Mouse (Mus musculus): ENCODE data around the gene Hsf5. TPM values are rescaled to one million over a fixed set of nuclear protein-coding genes. Genes with fewer than 3 reads are reported as not detected.

The Hsf5 gene
- polyA plus RNA-seq, 1 experiment from 2014 or later = 0.17 TPM

GRCm38 (mm10) chr11:87589605-87590004 lies 27.4 kb upstream of the Hsf5 start:
- Histone ChIP-seq H3K4me2 (ENCODE audit: low read depth, low read length) (peak overlapping the region; percentile 72; the same call in 1 of the 2 replicates), H3K27me3 (replicated peaks; ENCODE audit: control insufficient read depth, insufficient read depth, low read length) (no peaks in the 10 kb centered on the region), H3K9ac (ENCODE audit: low read depth, low read length) (0 out of 2 replicates have a peak overlapping the region, but pooled peaks have one; percentile 7), H3K27ac (ENCODE audit: low read length) (no peak overlapping the region), H3K9me3 (ENCODE audit: control insufficient read depth, low read length) (no peaks in the 10 kb centered on the region), H3K4me3 (ENCODE audit: low read length) (no peak overlapping the region), H3K4me1 (ENCODE audit: control insufficient read depth, insufficient read depth, low read length) (peaks cover 34% of the 10 kb centered on the region), H3K36me3 (ENCODE audit: control insufficient read depth, insufficient read depth, low read length) (no peaks in the 10 kb centered on the region)
- WGBS = 88% methylated on average over 8 of the region's 8 CpGs
- ATAC-seq = no peak

GRCm38 (mm10) chr11:87590841-87591525 lies 26.0 kb upstream of the Hsf5 start:
- Histone ChIP-seq H3K9me3 (ENCODE audit: control insufficient read depth, low read length) (no peaks in the 10 kb centered on the region), H3K4me2 (ENCODE audit: low read depth, low read length) (peak overlapping the region; percentile 72), H3K27me3 (replicated peaks; ENCODE audit: control insufficient read depth, insufficient read depth, low read length) (no peaks in the 10 kb centered on the region), H3K9ac (ENCODE audit: low read depth, low read length) (peak overlapping the region; percentile 90), H3K4me3 (ENCODE audit: low read length) (peak overlapping the region; percentile 76), H3K27ac (ENCODE audit: low read length) (peak overlapping the region; percentile 94), H3K4me1 (ENCODE audit: control insufficient read depth, insufficient read depth, low read length) (peaks cover 40% of the 10 kb centered on the region), H3K36me3 (ENCODE audit: control insufficient read depth, insufficient read depth, low read length) (no peaks in the 10 kb centered on the region)
- no peak for ATAC-seq
- WGBS = 1% methylated on average over 25 of the region's 25 CpGs

- WGBS = under 1% methylated on average over 61 of the region's 61 CpGs
- H3K36me3 ChIP-seq (ENCODE audit: control insufficient read depth, insufficient read depth, low read length) = no peaks in the 10 kb centered on the region
- no peaks in the 10 kb centered on the region for H3K9me3 ChIP-seq (ENCODE audit: control insufficient read depth, low read length)
- ATAC-seq = peak; percentile 97
- H3K27me3 ChIP-seq (replicated peaks; ENCODE audit: control insufficient read depth, insufficient read depth, low read length) = no peaks in the 10 kb centered on the region
- H3K4me2 ChIP-seq (ENCODE audit: low read depth, low read length) = peak within 1 kb of the TSS; percentile 99
- H3K9ac ChIP-seq (ENCODE audit: low read depth, low read length) = peak within 1 kb of the TSS; percentile 90
- H3K4me1 ChIP-seq (ENCODE audit: control insufficient read depth, insufficient read depth, low read length) = peaks cover 48% of the 10 kb centered on the region
- H3K27ac ChIP-seq (ENCODE audit: low read length) = peak within 1 kb of the TSS; percentile 99
- H3K4me3 ChIP-seq (ENCODE audit: low read length) = peak within 1 kb of the TSS; percentile 81
These were observed 25.2 kb upstream of the Hsf5 start, which contains the start of gene Mtmr4 for GRCm38 (mm10) chr11:87591526-87592353. Gene Mtmr4 (plus strand): TSS chr11:87592162.

- peaks cover 50% of the 10 kb centered on the region for H3K4me1 ChIP-seq (ENCODE audit: control insufficient read depth, insufficient read depth, low read length)
- H3K27ac ChIP-seq (ENCODE audit: low read length) = peak overlapping the region; percentile 99
- under 1% methylated on average over 15 of the region's 15 CpGs for WGBS
- ATAC-seq = no peak
- no peaks in the 10 kb centered on the region for H3K9me3 ChIP-seq (ENCODE audit: control insufficient read depth, low read length)
- H3K4me2 ChIP-seq (ENCODE audit: low read depth, low read length) = peak overlapping the region; percentile 99
- H3K9ac ChIP-seq (ENCODE audit: low read depth, low read length) = peak overlapping the region; percentile 86
- peak overlapping the region; percentile 81 for H3K4me3 ChIP-seq (ENCODE audit: low read length)
- no peaks in the 10 kb centered on the region for H3K27me3 ChIP-seq (replicated peaks; ENCODE audit: control insufficient read depth, insufficient read depth, low read length)
- 0 out of 2 replicates have a peak, but pooled peaks cover 2% of the 10 kb centered on the region for H3K36me3 ChIP-seq (ENCODE audit: control insufficient read depth, insufficient read depth, low read length)
These were observed 24.6 kb upstream of the Hsf5 start for GRCm38 (mm10) chr11:87592354-87592695.

GRCm38 (mm10) chr11:87592713-87593598 lies 24.0 kb upstream of the Hsf5 start:
- 34% methylated on average over 13 of the region's 13 CpGs for WGBS
- peak overlapping the region; percentile 86 for H3K9ac ChIP-seq (ENCODE audit: low read depth, low read length)
- H3K4me1 ChIP-seq (ENCODE audit: control insufficient read depth, insufficient read depth, low read length) = peaks cover 50% of the 10 kb centered on the region
- no peaks in the 10 kb centered on the region for H3K9me3 ChIP-seq (ENCODE audit: control insufficient read depth, low read length)
- H3K27ac ChIP-seq (ENCODE audit: low read length) = peak overlapping the region; percentile 99
- H3K36me3 ChIP-seq (ENCODE audit: control insufficient read depth, insufficient read depth, low read length) = 0 out of 2 replicates have a peak, but pooled peaks cover 7% of the 10 kb centered on the region
- peak overlapping the region; percentile 99 for H3K4me2 ChIP-seq (ENCODE audit: low read depth, low read length)
- ATAC-seq = no peak
- H3K27me3 ChIP-seq (replicated peaks; ENCODE audit: control insufficient read depth, insufficient read depth, low read length) = no peaks in the 10 kb centered on the region
- peak overlapping the region; percentile 81 for H3K4me3 ChIP-seq (ENCODE audit: low read length)

GRCm38 (mm10) chr11:87595327-87595841 lies 21.6 kb upstream of the Hsf5 start:
- WGBS = 2% methylated on average over 37 of the region's 37 CpGs
- peak; percentile 54 for ATAC-seq
- Histone ChIP-seq H3K9me3 (ENCODE audit: control insufficient read depth, low read length) (no peaks in the 10 kb centered on the region), H3K36me3 (ENCODE audit: control insufficient read depth, insufficient read depth, low read length) (peaks cover 15% of the 10 kb centered on the region; the same call in 1 of the 2 replicates), H3K9ac (ENCODE audit: low read depth, low read length) (peak overlapping the region; percentile 88), H3K4me1 (ENCODE audit: control insufficient read depth, insufficient read depth, low read length) (peaks cover 55% of the 10 kb centered on the region), H3K4me3 (ENCODE audit: low read length) (peak overlapping the region; percentile 74), H3K27ac (ENCODE audit: low read length) (peak overlapping the region; percentile 79), H3K27me3 (replicated peaks; ENCODE audit: control insufficient read depth, insufficient read depth, low read length) (no peaks in the 10 kb centered on the region), H3K4me2 (ENCODE audit: low read depth, low read length) (peak overlapping the region; percentile 99)

GRCm38 (mm10) chr11:87595976-87596375 lies 21.0 kb upstream of the Hsf5 start:
- peak overlapping the region; percentile 74 for H3K4me3 ChIP-seq (ENCODE audit: low read length)
- peak overlapping the region; percentile 99 for H3K4me2 ChIP-seq (ENCODE audit: low read depth, low read length)
- 11% methylated on average over 7 of the region's 7 CpGs for WGBS
- no peaks in the 10 kb centered on the region for H3K9me3 ChIP-seq (ENCODE audit: control insufficient read depth, low read length)
- ATAC-seq = no peak
- peak overlapping the region; percentile 88 for H3K9ac ChIP-seq (ENCODE audit: low read depth, low read length)
- H3K27ac ChIP-seq (ENCODE audit: low read length) = peak overlapping the region; percentile 79
- H3K4me1 ChIP-seq (ENCODE audit: control insufficient read depth, insufficient read depth, low read length) = peaks cover 51% of the 10 kb centered on the region
- H3K27me3 ChIP-seq (replicated peaks; ENCODE audit: control insufficient read depth, insufficient read depth, low read length) = no peaks in the 10 kb centered on the region
- peaks cover 18% of the 10 kb centered on the region for H3K36me3 ChIP-seq (ENCODE audit: control insufficient read depth, insufficient read depth, low read length)

GRCm38 (mm10) chr11:87596492-87596891 lies 20.5 kb upstream of the Hsf5 start:
- H3K36me3 ChIP-seq (ENCODE audit: control insufficient read depth, insufficient read depth, low read length) = peaks cover 21% of the 10 kb centered on the region
- H3K4me1 ChIP-seq (ENCODE audit: control insufficient read depth, insufficient read depth, low read length) = peaks cover 51% of the 10 kb centered on the region
- no peaks in the 10 kb centered on the region for H3K27me3 ChIP-seq (replicated peaks; ENCODE audit: control insufficient read depth, insufficient read depth, low read length)
- peak overlapping the region; percentile 88 for H3K9ac ChIP-seq (ENCODE audit: low read depth, low read length)
- WGBS = 36% methylated on average over 2 of the region's 2 CpGs
- no peak overlapping the region for H3K27ac ChIP-seq (ENCODE audit: low read length)
- H3K9me3 ChIP-seq (ENCODE audit: control insufficient read depth, low read length) = no peaks in the 10 kb centered on the region
- peak overlapping the region; percentile 99 for H3K4me2 ChIP-seq (ENCODE audit: low read depth, low read length)
- no peak for ATAC-seq
- H3K4me3 ChIP-seq (ENCODE audit: low read length) = peak overlapping the region; percentile 74; the same call in 1 of the 2 replicates

Measured in intestine, embryonic 16.5 days (tissue).